Mouse (Mus musculus) stomach, embryonic 16.5 days (tissue): Measurements from ENCODE around the gene Smim13. TPM values are rescaled to one million over a fixed set of nuclear protein-coding genes. Genes with fewer than 3 reads are reported as not detected.

Source experiments
- ATAC-seq: fragments of 200-750 bp; cut with Nextera tagmentation; 2 replicates; pipeline ENCODE4 v1.8.0; 2017; ENCODE audit warnings: moderate number of reproducible peaks, moderate TSS enrichment; ENCODE audit not compliant: insufficient read depth, low FRiP score
- H3K27ac ChIP-seq: fragments of 300-500 bp; sonication (generic); 2 replicates; pipeline ENCODE4 v1.5.1; 2014; ENCODE audit warnings: low read length
- H3K27me3 ChIP-seq: fragments of 300-500 bp; sonication (generic); 2 replicates; pipeline ENCODE4 v1.6.1; 2014; ENCODE audit warnings: low read length, control low read depth, mixed read lengths; ENCODE audit not compliant: control insufficient read depth, insufficient read depth
- H3K36me3 ChIP-seq: fragments of 300-500 bp; sonication (generic); 2 replicates; pipeline ENCODE4 v1.6.1; 2014; ENCODE audit warnings: low read length; ENCODE audit not compliant: control insufficient read depth, insufficient read depth
- H3K4me1 ChIP-seq: fragments of 300-500 bp; sonication (generic); 2 replicates; pipeline ENCODE4 v1.6.1; 2014; ENCODE audit warnings: low read length, control low read depth, mixed read lengths; ENCODE audit not compliant: control insufficient read depth, insufficient read depth
- H3K4me2 ChIP-seq: fragments of 300-500 bp; sonication (generic); 2 replicates; pipeline ENCODE4 v1.6.1; 2014; ENCODE audit warnings: low read depth, low read length, mixed read lengths
- H3K4me3 ChIP-seq: fragments of 300-500 bp; sonication (generic); replicated peaks from 2 replicates; pipeline ENCODE4 v1.5.1; 2014; ENCODE audit warnings: mild to moderate bottlenecking, low read length
- H3K9ac ChIP-seq: fragments of 300-500 bp; sonication (generic); 2 replicates; pipeline ENCODE4 v1.6.1; 2014; ENCODE audit warnings: low read length
- H3K9me3 ChIP-seq: fragments of 300-500 bp; sonication (generic); replicated peaks from 2 replicates; pipeline ENCODE4 v1.6.1; 2016; ENCODE audit warnings: low read length, control low read depth; ENCODE audit not compliant: control insufficient read depth
- WGBS: fragments of 180-500 bp; shearing (Covaris S2); extraction: QIAGEN DNeasy Blood & Tissue Kit; methylation state at CpG from one replicate; pipeline ENCODE4 v1.1.7; 2014; 5-methylcytosine and 5-hydroxymethylcytosine counted together
- polyA plus RNA-seq: library from polyadenylated mRNA; unstranded; fragments of >200 nt; fragmentation: Nextera tagmentation; extraction: Ambion mirVana; gene quantifications from 2 replicates; pipeline ENCODE4 v1.2.1, GENCODE M21; 2015

Gene Smim13
- polyA plus RNA-seq, 1 experiment from 2014 or later = 14.4 TPM

- ATAC-seq = no peak; the same call in 1 of the 2 replicates
- WGBS = 57% methylated on average over 6 of the region's 6 CpGs
- Histone ChIP-seq H3K4me3 (no peak overlapping the region), H3K27me3 (no peaks in the 10 kb centered on the region), H3K4me1 (peaks cover 14% of the 10 kb centered on the region; the same call in 1 of the 2 replicates), H3K27ac (no peak overlapping the region), H3K4me2 (no peak overlapping the region), H3K9ac (no peak overlapping the region), H3K36me3 (no peaks in the 10 kb centered on the region), H3K9me3 (no peaks in the 10 kb centered on the region)
These were observed 46.2 kb downstream of the Smim13 start for GRCm38 (mm10) chr13:41295886-41296285.

DNA sequence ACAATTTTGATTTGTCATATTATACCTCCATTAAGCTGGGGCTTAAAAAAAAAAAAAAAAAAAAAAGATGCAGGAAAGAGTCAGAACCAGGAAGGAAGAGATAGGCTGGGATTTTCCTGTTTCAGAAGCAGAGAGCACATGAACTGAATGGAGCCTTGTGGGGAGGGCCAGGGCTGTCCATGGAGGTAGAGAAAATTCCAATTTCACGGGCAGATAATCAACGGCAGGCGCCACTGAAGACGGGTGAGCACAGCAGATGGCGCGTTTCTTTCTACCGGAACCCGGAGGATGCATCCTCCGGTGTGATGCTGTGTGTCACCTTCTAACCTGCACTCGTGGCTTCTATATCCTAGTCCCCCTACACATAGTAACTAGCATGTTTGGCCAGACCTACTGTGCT is 46.8 kb downstream of the Smim13 start:
- WGBS = 84% methylated on average over 10 of the region's 10 CpGs
- H3K9ac ChIP-seq = no peak overlapping the region
- ATAC-seq = no peak
- H3K27ac ChIP-seq = no peak overlapping the region
- peaks cover 14% of the 10 kb centered on the region; the same call in 1 of the 2 replicates for H3K4me1 ChIP-seq
- H3K36me3 ChIP-seq = no peaks in the 10 kb centered on the region
- H3K9me3 ChIP-seq = no peaks in the 10 kb centered on the region
- no peaks in the 10 kb centered on the region for H3K27me3 ChIP-seq
- no peak overlapping the region for H3K4me3 ChIP-seq
- no peak overlapping the region for H3K4me2 ChIP-seq

- ATAC-seq = no peak
- no peaks in the 10 kb centered on the region for H3K27me3 ChIP-seq
- H3K9ac ChIP-seq = no peak overlapping the region
- H3K4me1 ChIP-seq = peaks cover 14% of the 10 kb centered on the region; the same call in 1 of the 2 replicates
- H3K4me2 ChIP-seq = no peak overlapping the region
- H3K27ac ChIP-seq = no peak overlapping the region
- no peak overlapping the region for H3K4me3 ChIP-seq
- H3K36me3 ChIP-seq = no peaks in the 10 kb centered on the region
- no peaks in the 10 kb centered on the region for H3K9me3 ChIP-seq
- 7% methylated on average over 2 of the region's 2 CpGs for WGBS
These were observed 48.9 kb downstream of the Smim13 start for GRCm38 (mm10) chr13:41298533-41298932.

- ATAC-seq = no peak
- Histone ChIP-seq H3K9me3 (no peaks in the 10 kb centered on the region), H3K4me3 (no peak overlapping the region), H3K4me1 (peaks cover 11% of the 10 kb centered on the region; the same call in 1 of the 2 replicates), H3K27ac (no peak overlapping the region), H3K4me2 (no peak overlapping the region), H3K36me3 (no peaks in the 10 kb centered on the region), H3K27me3 (no peaks in the 10 kb centered on the region), H3K9ac (no peak overlapping the region)
- WGBS = 46% methylated on average over 5 of the region's 5 CpGs
These were observed 49.4 kb downstream of the Smim13 start for GRCm38 (mm10) chr13:41298996-41299395.

GRCm38 (mm10) chr13:41300037-41300436 is 50.4 kb downstream of the Smim13 start:
- Histone ChIP-seq H3K36me3 (no peaks in the 10 kb centered on the region), H3K9me3 (no peaks in the 10 kb centered on the region), H3K27ac (peak overlapping the region; percentile 1; the same call in 1 of the 2 replicates), H3K4me3 (no peak overlapping the region), H3K4me2 (no peak overlapping the region), H3K4me1 (peaks cover 11% of the 10 kb centered on the region; the same call in 1 of the 2 replicates), H3K9ac (no peak overlapping the region), H3K27me3 (no peaks in the 10 kb centered on the region)
- 38% methylated on average over 4 of the region's 4 CpGs for WGBS
- ATAC-seq = no peak

GRCm38 (mm10) chr13:41302716-41303115 is 53.1 kb downstream of the Smim13 start:
- WGBS = 58% methylated on average over 10 of the region's 10 CpGs

DNA sequence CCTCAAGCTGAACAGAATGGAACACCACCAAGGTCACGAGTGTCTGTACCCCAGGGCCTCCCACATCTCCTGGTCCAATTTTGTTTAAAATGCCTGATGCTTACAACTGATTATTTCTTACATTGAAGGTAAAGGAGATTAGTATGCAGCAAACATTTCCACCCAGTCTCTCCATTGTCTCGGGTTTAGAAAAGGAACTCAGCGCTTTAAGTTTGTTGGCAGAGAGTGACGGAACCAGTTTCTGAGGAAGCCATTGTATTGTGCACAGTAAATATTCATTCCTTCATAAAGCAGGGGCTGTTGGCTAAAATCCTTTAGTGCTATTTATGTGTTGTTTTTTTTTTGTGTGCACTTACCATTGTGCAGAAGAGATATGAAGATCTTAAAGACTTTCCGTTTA is 71.1 kb downstream of the Smim13 start:
- no peak for ATAC-seq
- Histone ChIP-seq H3K27me3 (no peaks in the 10 kb centered on the region), H3K27ac (peak overlapping the region; percentile 67), H3K9ac (no peak overlapping the region), H3K36me3 (peaks cover 13% of the 10 kb centered on the region), H3K4me1 (peaks cover 7% of the 10 kb centered on the region), H3K4me3 (no peak overlapping the region), H3K9me3 (no peaks in the 10 kb centered on the region), H3K4me2 (no peak overlapping the region)
- 62% methylated on average over 5 of the region's 5 CpGs for WGBS

More at GRCm38 (mm10) chr13:41302716-41303115, 53.1 kb downstream of the Smim13 start:
- Histone ChIP-seq H3K27me3 (no peaks in the 10 kb centered on the region), H3K27ac (no peak overlapping the region), H3K4me1 (peaks cover 8% of the 10 kb centered on the region; the same call in 1 of the 2 replicates), H3K4me2 (no peak overlapping the region), H3K9me3 (no peaks in the 10 kb centered on the region), H3K9ac (no peak overlapping the region), H3K36me3 (no peaks in the 10 kb centered on the region), H3K4me3 (no peak overlapping the region)
- ATAC-seq = no peak

GRCm38 (mm10) chr13:41321433-41321832 is 71.8 kb downstream of the Smim13 start:
- 46% methylated on average over 3 of the region's 3 CpGs for WGBS
- ATAC-seq = no peak

DNA sequence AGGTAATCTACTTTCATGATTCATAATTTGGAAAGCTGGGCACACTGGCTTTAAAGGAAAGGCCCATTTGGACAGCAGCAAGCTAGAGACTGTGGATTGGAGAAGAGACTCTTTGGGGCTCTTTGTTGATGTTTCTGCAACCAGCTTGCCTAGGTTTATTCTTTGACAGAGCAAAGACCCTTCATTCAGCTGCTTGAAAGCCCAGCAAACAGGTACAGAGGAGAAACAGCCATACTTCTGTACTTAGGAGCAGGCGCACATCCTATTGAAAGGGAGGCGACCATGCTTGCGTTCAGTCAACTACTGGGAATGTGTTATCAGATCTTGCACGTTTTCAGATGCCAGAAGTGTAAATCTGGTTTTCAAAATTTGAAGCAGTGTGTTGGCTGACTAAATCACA is 75.0 kb downstream of the Smim13 start:
- peaks cover 7% of the 10 kb centered on the region for H3K4me1 ChIP-seq
- H3K36me3 ChIP-seq = 0 out of 2 replicates have a peak, but pooled peaks cover 3% of the 10 kb centered on the region
- no peak for ATAC-seq
- no peak overlapping the region for H3K4me2 ChIP-seq
- no peak overlapping the region for H3K9ac ChIP-seq
- no peaks in the 10 kb centered on the region for H3K9me3 ChIP-seq
- 70% methylated on average over 4 of the region's 4 CpGs for WGBS
- no peak overlapping the region; the same call in 1 of the 2 replicates for H3K27ac ChIP-seq
- H3K4me3 ChIP-seq = no peak overlapping the region
- H3K27me3 ChIP-seq = no peaks in the 10 kb centered on the region

More at GRCm38 (mm10) chr13:41321433-41321832, 71.8 kb downstream of the Smim13 start:
- H3K36me3 ChIP-seq = peaks cover 9% of the 10 kb centered on the region
- peaks cover 7% of the 10 kb centered on the region for H3K4me1 ChIP-seq
- H3K9ac ChIP-seq = no peak overlapping the region
- no peaks in the 10 kb centered on the region for H3K27me3 ChIP-seq
- no peaks in the 10 kb centered on the region for H3K9me3 ChIP-seq
- no peak overlapping the region for H3K4me2 ChIP-seq
- no peak overlapping the region for H3K4me3 ChIP-seq
- H3K27ac ChIP-seq = peak overlapping the region; percentile 67
